Mouse (Mus musculus): ENCODE results near the gene Ctsa. TPM values are rescaled to one million over a fixed set of nuclear protein-coding genes. Genes with fewer than 3 reads are reported as not detected.

Ctsa gene
- polyA plus RNA-seq, 1 experiment: not detected

DNA sequence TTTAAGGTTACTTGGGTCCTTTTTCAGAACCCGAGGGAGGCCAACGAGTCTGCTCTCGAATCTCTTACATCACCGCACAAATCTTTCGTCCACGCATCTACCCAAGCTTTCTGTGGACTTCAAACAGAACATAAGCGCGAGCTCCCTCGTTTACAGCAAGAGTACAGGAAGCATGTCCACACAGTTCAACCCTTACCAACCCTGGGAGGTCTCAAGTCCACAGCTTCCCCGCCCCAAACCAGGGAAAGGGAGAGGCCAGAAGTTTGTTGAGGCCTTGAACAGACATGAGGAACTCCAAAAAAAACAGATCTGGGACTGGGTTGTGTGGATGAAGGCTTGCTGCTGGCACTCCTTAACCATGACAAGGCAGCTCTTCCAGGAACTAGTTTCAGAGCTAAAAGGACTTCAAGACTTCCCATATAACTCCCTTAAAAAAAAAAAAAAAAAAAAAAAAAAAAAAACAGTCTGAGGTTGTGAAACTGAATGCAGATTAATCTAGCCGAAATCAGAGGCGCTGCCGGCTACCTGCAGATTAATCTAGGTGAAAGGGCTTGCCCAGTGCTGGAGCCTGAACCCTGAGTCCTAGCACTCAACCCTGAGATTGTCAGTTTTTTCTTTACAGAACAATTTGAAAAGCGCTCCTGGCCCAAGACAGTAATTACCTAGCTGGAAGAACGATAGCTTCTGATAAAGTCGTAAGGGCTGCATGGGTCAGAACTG lies 29.3 kb upstream of the Ctsa start:
- Histone ChIP-seq H3K27ac (ENCODE audit: insufficient read depth, low read depth, low read length) (no peak overlapping the region), H3K4me3 (ENCODE audit: insufficient read depth, low read depth, low read length) (0 out of 2 replicates have a peak overlapping the region, but pooled peaks have one; percentile 6), H3K4me1 (ENCODE audit: control insufficient read depth, insufficient read depth, low read length) (peaks cover 16% of the 10 kb centered on the region)
- TF ChIP-seq POLR2A (IDR thresholded peaks at IDR 0.05; ENCODE audit: insufficient read depth, low read depth, low read length) (no peak), CTCF (IDR thresholded peaks at IDR 0.05; ENCODE audit: insufficient read depth, low read depth, low read length) (no peak)
- WGBS: 83% methylated on average over 16 of the region's 16 CpGs

DNA sequence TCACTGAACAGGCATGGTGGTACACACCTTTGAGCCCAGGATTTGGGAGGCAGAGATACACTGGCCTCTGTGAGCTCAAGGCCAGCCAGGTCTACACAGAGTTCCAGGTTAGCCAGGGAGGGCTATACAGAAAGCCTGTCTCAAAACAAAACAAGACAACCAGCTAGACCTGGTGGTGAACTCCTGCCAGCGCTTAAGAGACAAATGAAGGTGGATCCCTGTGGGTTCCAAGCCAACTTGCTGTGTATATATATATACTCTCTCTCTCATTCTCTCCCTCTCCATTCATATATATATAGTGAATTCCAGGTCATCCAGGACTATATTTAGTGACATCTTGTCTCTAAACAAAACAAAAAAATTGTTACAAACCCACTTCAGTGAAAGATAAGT lies 28.8 kb upstream of the Ctsa start:
- Histone ChIP-seq H3K27ac (ENCODE audit: insufficient read depth, low read depth, low read length) (no peak overlapping the region), H3K4me1 (ENCODE audit: control insufficient read depth, insufficient read depth, low read length) (peaks cover 16% of the 10 kb centered on the region)
- 38% methylated on average over 1 of the region's 1 CpGs for WGBS

DNA sequence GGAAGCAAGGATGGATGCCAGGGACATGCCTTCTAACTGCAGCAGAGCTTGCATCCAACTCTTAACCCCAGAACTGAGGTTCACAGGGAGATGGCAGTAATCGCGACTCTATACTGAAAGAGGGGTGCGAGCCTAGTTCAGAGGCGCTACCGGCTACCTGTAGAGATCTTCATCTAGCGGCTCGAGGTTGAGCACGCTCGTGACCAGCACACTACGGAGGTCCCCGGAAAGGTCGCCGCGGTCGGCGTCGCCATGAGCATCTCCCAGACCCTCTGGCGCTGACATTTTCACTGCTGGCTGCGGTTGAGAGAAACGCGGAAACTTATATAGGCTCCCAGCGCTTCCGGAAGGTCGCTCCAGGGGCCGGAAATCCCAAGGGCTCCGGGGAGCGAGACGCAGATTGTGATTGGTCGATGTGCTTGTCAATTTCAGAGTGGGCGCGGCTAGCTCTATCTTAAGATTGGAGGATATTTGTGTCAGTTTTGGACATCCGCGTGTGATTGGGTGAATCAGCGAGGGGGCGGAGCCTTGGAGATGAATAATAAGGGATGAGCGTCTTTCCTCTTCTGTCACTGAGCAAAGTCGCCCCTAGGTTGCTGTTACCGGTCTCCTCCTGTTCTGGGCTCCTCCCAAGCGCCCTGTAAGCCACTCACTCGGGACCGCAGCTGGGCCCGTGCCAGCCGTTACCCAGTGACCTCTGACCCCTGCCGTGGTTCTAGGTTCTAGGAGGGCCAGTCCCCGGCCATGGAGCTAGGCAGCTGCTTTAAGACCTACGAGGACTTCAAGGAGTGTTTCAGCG lies 27.9 kb upstream of the Ctsa start, which contains the start of the genes Acot8 and Zswim3:
Gene Acot8, minus strand, starts transcription at position 350 of the 799 bp plus-strand sequence.
Gene Zswim3, plus strand, starts transcription at position 566 of the 799 bp plus-strand sequence.
- under 1% methylated on average over 47 of the region's 47 CpGs for WGBS

More for the DNA sequence above, 28.8 kb upstream of the Ctsa start:
- TF ChIP-seq POLR2A (IDR thresholded peaks at IDR 0.05; ENCODE audit: insufficient read depth, low read depth, low read length) (no peak), CTCF (IDR thresholded peaks at IDR 0.05; ENCODE audit: insufficient read depth, low read depth, low read length) (no peak)
- peak overlapping the region; percentile 74 for H3K4me3 ChIP-seq (ENCODE audit: insufficient read depth, low read depth, low read length)

DNA sequence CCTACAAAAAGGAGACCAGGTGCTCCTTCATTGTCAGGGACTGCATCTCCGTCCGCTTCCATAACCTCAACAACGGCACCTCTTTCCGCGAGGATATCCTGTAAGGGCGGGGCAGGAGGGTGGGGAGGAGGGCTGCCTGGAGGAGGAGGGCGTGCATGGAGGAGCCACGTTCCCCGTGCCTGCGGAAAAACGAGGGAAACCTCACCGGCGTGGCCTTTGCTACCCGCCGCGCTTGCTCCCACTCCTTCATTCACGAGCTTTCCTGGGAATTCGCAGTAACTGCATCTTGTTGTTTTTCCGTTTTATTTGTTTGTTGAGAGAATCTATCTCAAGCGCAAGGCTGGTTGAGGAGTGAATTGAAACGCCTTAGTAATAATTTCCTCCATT lies 27.3 kb upstream of the Ctsa start:
- under 1% methylated on average over 21 of the region's 21 CpGs for WGBS
- no peak for TF ChIP-seq POLR2A (IDR thresholded peaks at IDR 0.05; ENCODE audit: insufficient read depth, low read depth, low read length)
- TF ChIP-seq CTCF (IDR thresholded peaks at IDR 0.05; ENCODE audit: insufficient read depth, low read depth, low read length): no peak

More for the DNA sequence above, 27.9 kb upstream of the Ctsa start, which contains the start of the genes Acot8 and Zswim3:
- Histone ChIP-seq H3K4me3 (ENCODE audit: insufficient read depth, low read depth, low read length) (peak within 1 kb of the TSS; percentile 82), H3K4me1 (ENCODE audit: control insufficient read depth, insufficient read depth, low read length) (peaks cover 16% of the 10 kb centered on the region), H3K27ac (ENCODE audit: insufficient read depth, low read depth, low read length) (peak within 1 kb of the TSS; percentile 60)
- TF ChIP-seq CTCF (IDR thresholded peaks at IDR 0.05; ENCODE audit: insufficient read depth, low read depth, low read length) (no peak), POLR2A (IDR thresholded peaks at IDR 0.05; ENCODE audit: insufficient read depth, low read depth, low read length) (peak; percentile 86)

DNA sequence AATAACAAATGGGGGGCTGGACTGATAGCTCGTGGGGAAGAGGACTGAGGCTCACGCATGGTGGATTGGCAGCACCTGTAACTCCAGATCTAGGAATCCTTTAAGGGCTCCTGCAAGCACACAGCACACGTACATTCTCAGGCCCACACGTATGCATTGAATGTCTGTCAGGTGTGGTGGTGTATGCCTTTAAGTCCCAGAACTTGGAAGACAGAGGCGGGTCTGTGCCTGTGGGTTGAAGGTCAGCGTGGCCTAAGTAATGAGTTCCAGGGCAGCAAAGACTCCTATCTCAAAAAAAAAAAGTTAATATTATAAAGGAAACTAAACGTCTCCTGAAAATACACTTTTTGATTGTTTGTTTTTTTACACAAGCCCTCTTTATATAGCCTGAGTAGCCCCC lies 26.1 kb upstream of the Ctsa start:
- no peak overlapping the region for H3K4me3 ChIP-seq (ENCODE audit: insufficient read depth, low read depth, low read length)
- WGBS: 82% methylated on average over 7 of the region's 7 CpGs
- H3K27ac ChIP-seq (ENCODE audit: insufficient read depth, low read depth, low read length): no peak overlapping the region
- TF ChIP-seq CTCF (IDR thresholded peaks at IDR 0.05; ENCODE audit: insufficient read depth, low read depth, low read length) (no peak), POLR2A (IDR thresholded peaks at IDR 0.05; ENCODE audit: insufficient read depth, low read depth, low read length) (no peak)
- peaks cover 16% of the 10 kb centered on the region for H3K4me1 ChIP-seq (ENCODE audit: control insufficient read depth, insufficient read depth, low read length)

More for the DNA sequence above, 27.3 kb upstream of the Ctsa start:
- peak overlapping the region; percentile 82 for H3K4me3 ChIP-seq (ENCODE audit: insufficient read depth, low read depth, low read length)
- peak overlapping the region; percentile 60; the same call in 1 of the 2 replicates for H3K27ac ChIP-seq (ENCODE audit: insufficient read depth, low read depth, low read length)
- H3K4me1 ChIP-seq (ENCODE audit: control insufficient read depth, insufficient read depth, low read length): peaks cover 16% of the 10 kb centered on the region

DNA sequence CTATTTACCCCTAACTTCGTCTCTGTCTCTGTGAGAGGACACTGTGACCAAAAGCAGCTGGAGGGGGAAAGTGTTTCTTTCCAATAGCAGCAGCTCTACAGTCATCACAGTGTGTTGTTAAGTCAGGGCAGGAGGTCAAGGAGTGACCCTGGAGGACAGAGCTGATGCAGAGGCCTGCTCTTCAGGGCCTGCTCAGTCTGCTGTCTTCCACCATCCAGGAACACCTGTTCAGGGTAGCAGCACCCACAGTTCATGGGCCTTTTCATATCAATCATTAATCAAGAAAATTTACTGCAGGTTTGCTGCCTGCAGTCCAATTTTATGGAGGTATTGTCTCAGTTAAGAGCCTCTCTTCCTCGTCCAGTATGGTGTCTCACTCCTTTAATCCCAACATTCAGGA lies 19.1 kb upstream of the Ctsa start:
- H3K4me3 ChIP-seq (ENCODE audit: insufficient read depth, low read depth, low read length): no peak overlapping the region
- WGBS: 68% methylated on average over 2 of the region's 2 CpGs
- peaks cover 5% of the 10 kb centered on the region for H3K4me1 ChIP-seq (ENCODE audit: control insufficient read depth, insufficient read depth, low read length)
- TF ChIP-seq CTCF (IDR thresholded peaks at IDR 0.05; ENCODE audit: insufficient read depth, low read depth, low read length) (no peak), POLR2A (IDR thresholded peaks at IDR 0.05; ENCODE audit: insufficient read depth, low read depth, low read length) (no peak)
- H3K27ac ChIP-seq (ENCODE audit: insufficient read depth, low read depth, low read length): no peak overlapping the region

DNA sequence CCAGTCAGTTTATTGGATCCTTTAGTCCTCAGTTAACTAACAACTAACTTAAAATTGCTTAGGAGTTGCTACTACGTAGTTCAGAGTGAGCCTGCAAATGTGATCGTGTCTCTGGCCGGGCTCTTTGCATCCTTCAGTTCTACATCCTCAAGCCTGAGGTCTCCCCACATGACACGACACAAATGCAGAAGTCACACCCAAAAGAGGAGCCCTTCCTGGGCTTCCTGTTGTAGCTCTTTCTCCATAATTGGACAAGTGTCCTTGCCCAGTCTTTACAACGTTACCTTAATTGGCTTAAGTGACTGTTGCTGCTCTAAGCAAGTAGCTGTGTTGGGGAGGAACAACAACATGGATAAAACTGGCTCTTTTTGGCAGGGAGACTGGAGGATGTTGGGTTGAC lies 17.3 kb upstream of the Ctsa start:
- 91% methylated on average over 5 of the region's 5 CpGs for WGBS

DNA sequence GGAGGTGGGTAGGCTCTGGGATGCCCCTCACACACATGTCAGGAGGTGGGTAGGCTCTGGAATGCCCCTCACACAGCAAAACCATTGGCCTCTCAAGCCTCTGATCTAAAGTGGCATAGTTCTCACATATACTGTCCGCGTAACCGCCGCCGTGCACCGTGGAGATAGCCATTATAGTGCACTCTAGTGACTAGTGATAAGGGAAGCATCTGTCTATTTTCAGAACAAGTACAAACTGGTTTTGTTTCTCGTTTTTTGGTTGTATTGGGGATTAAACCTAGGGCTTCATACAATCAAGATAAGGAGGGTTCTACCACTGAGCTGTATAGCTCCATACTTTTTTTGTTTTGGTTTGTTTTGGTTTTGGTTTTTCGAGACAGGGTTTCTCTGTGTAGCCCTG lies 16.9 kb upstream of the Ctsa start:
- Histone ChIP-seq H3K27ac (ENCODE audit: insufficient read depth, low read depth, low read length) (no peak overlapping the region), H3K4me1 (ENCODE audit: control insufficient read depth, insufficient read depth, low read length) (peaks cover 5% of the 10 kb centered on the region), H3K4me3 (ENCODE audit: insufficient read depth, low read depth, low read length) (no peak overlapping the region)
- WGBS: 86% methylated on average over 8 of the region's 8 CpGs
- TF ChIP-seq POLR2A (IDR thresholded peaks at IDR 0.05; ENCODE audit: insufficient read depth, low read depth, low read length) (no peak), CTCF (IDR thresholded peaks at IDR 0.05; ENCODE audit: insufficient read depth, low read depth, low read length) (no peak)

More for the DNA sequence above, 17.3 kb upstream of the Ctsa start:
- TF ChIP-seq CTCF (IDR thresholded peaks at IDR 0.05; ENCODE audit: insufficient read depth, low read depth, low read length): no peak
- TF ChIP-seq POLR2A (IDR thresholded peaks at IDR 0.05; ENCODE audit: insufficient read depth, low read depth, low read length): no peak
- Histone ChIP-seq H3K4me1 (ENCODE audit: control insufficient read depth, insufficient read depth, low read length) (peaks cover 5% of the 10 kb centered on the region), H3K4me3 (ENCODE audit: insufficient read depth, low read depth, low read length) (no peak overlapping the region), H3K27ac (ENCODE audit: insufficient read depth, low read depth, low read length) (no peak overlapping the region)

DNA sequence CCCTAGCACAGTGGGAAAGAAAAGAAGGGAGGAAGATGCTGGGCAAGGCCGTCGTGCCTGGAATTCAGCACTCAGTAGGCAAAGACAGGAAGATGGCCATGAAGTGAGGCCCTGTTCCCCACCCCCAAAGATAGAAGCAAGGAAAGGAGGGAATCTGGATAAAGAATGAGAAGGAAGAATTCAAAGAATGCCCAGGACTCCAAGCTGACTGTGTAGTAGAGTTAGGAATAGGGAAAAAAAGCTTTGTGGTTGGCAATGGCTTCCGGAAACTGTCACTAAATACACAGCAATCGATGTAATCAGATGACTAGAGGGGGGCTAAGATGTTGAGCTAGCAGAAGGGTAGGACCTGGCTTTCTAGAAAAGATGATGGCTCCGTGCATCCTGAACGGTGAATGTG lies 15.5 kb upstream of the Ctsa start:
- TF ChIP-seq POLR2A (IDR thresholded peaks at IDR 0.05; ENCODE audit: insufficient read depth, low read depth, low read length) (no peak), CTCF (IDR thresholded peaks at IDR 0.05; ENCODE audit: insufficient read depth, low read depth, low read length) (no peak)
- Histone ChIP-seq H3K27ac (ENCODE audit: insufficient read depth, low read depth, low read length) (no peak overlapping the region), H3K4me3 (ENCODE audit: insufficient read depth, low read depth, low read length) (no peak overlapping the region), H3K4me1 (ENCODE audit: control insufficient read depth, insufficient read depth, low read length) (peaks cover 5% of the 10 kb centered on the region)
- WGBS: 86% methylated on average over 6 of the region's 6 CpGs

Data from olfactory bulb, adult 2 months (tissue).